Mouse (Mus musculus): Measurements from ENCODE around the gene Lgr4.

DNA sequence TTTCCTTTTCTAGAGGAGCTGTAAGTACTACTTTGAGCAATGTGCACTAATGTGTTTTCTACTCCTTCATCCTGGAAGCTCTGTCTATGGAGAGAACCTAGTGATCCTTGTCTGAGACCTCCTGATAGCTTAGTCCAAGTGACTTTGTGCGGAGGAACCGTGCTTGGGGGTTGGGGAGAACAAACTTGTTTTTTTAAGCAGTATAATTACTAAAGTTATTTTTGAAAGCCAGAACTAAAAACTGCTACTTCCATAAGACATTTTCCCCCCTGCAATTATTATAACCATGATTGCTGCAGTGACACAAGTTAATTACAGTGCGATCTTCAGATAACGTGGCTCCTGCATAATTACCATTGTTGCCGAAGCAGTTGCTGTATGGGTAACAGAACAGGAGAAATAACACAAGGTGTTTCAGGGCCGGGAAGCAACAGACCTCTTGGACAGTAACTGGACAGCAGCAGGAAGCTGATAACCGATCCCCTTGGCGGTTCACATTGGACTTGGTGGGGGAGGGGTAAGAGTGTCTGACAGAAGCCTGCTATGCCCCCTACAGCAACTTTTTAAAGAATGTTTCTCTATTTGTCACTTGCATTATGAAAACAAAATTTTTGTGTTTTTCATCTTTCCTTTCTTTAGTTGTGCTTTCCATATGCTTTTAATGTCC is 53.4 kb downstream of the Lgr4 start:
- no peak for TF ChIP-seq CTCF (IDR thresholded peaks at IDR 0.05; ENCODE audit: low read depth, low read length)
- no peak for TF ChIP-seq TAL1 (conservative IDR thresholded peaks at IDR 0.05; ENCODE audit: low read depth, low read length)
- TF ChIP-seq GATA1 (IDR thresholded peaks at IDR 0.05; ENCODE audit: borderline replicate concordance, low read length) = no peak
- no peak for TF ChIP-seq POLR2AphosphoS5 (IDR thresholded peaks at IDR 0.05; ENCODE audit: insufficient replicate concordance, low read depth, low read length)
